Mouse (Mus musculus) kidney, adult 2 months (tissue): ENCODE data around the gene Ddo. TPM values are rescaled to one million over a fixed set of nuclear protein-coding genes. Genes with fewer than 3 reads are reported as not detected.

Source experiments
- DNase-seq: peaks from one replicate; pipeline ENCODE4 v3.0.0; 2021
- H3K27ac ChIP-seq: fragments of 200-500 bp; 2 replicates; pipeline ENCODE4 v1.5.1; 2012; ENCODE audit warnings: low read depth, low read length, control low read depth, inconsistent platforms; ENCODE audit not compliant: insufficient read depth
- H3K27me3 ChIP-seq: fragments of 200-500 bp; replicated peaks from 2 replicates; pipeline ENCODE4 v1.6.1; 2012; ENCODE audit warnings: mild to moderate bottlenecking, moderate library complexity, low read length, inconsistent platforms; ENCODE audit not compliant: control insufficient read depth, insufficient read depth
- H3K36me3 ChIP-seq: fragments of 200-500 bp; 2 replicates; pipeline ENCODE4 v1.6.1; 2012; ENCODE audit warnings: mild to moderate bottlenecking, moderate library complexity, low read length, inconsistent platforms; ENCODE audit not compliant: control insufficient read depth, insufficient read depth
- H3K4me1 ChIP-seq: fragments of 200-500 bp; 2 replicates; pipeline ENCODE4 v1.6.1; 2011; ENCODE audit warnings: low read length; ENCODE audit not compliant: control insufficient read depth, insufficient read depth
- H3K4me3 ChIP-seq: fragments of 200-500 bp; 2 replicates; pipeline ENCODE4 v1.5.1; 2011; ENCODE audit warnings: mild to moderate bottlenecking, low read depth, low read length, control low read depth; ENCODE audit not compliant: insufficient read depth
- CTCF ChIP-seq: fragments of 200-500 bp; conservative IDR thresholded peaks from 2 replicates; pipeline ENCODE4 v1.5.1; 2011; ENCODE audit warnings: low read depth, mild to moderate bottlenecking, control low read depth, low read length, moderate library complexity, mixed read lengths; ENCODE audit not compliant: insufficient read depth, insufficient read length
- POLR2A ChIP-seq: fragments of 200-500 bp; IDR thresholded peaks from one replicate; pipeline ENCODE4 v1.6.1; 2011; ENCODE audit warnings: low read depth, low read length, control low read depth
- WGBS: fragments of 180-500 bp; shearing (Covaris S2); methylation state at CpG from one replicate; pipeline ENCODE4 v1.1.7; 2018; 5-methylcytosine and 5-hydroxymethylcytosine counted together
- polyA plus RNA-seq: library from polyadenylated mRNA; depleted of rRNA; stranded (reverse); fragments of >200 nt; gene quantifications from 2 replicates; pipeline ENCODE4 v1.2.3, GENCODE M21; 2012; rRNA removed

Ddo gene
- 51.6 and 54.3 TPM in 2 replicates for polyA plus RNA-seq

DNA sequence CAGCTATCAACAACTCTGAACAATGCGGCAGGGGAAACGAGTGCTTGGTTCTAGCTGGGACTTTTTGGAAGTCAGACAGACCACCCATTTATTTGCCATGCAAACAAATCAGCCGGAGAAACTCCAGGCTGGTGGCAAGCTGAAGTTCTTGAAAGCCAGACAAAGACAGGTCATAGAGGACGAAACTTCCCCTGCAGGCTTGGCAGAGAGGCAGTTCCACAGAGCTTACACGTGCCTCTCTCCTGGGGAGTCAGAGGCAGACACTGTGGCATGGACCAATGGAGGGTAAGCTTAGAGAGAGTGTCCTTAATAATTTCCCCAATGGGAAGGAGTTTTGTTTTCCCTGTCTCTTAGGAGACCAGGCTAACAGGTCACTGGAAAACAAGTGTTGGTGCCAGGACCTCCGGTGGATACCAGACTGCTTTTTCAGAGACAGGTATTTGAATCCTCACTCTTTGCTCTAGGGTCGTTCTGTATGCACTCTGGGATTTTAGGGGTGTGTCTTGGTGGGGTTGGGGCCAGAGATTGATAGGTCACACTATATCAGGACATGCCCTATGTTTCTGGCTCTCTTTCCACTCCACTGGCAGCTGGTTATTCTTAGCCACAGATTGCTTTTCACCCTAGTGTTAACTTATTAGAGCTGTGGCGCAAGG, at the start of gene Ddo:
Gene Ddo, plus strand, starts transcription at position 356 of the 656 bp plus-strand sequence.
- Histone ChIP-seq H3K4me1 (peaks cover 8% of the 10 kb centered on the region; the same call in 1 of the 2 replicates), H3K27ac (peak within 1 kb of the TSS; percentile 98), H3K4me3 (peak within 1 kb of the TSS; percentile 66), H3K36me3 (no peaks in the 10 kb centered on the region), H3K27me3 (no peaks in the 10 kb centered on the region)
- DNase-seq = peak; percentile 96
- 30% methylated on average over 8 of the region's 8 CpGs for WGBS
- TF ChIP-seq POLR2A = no peak
- no peak for TF ChIP-seq CTCF

DNA sequence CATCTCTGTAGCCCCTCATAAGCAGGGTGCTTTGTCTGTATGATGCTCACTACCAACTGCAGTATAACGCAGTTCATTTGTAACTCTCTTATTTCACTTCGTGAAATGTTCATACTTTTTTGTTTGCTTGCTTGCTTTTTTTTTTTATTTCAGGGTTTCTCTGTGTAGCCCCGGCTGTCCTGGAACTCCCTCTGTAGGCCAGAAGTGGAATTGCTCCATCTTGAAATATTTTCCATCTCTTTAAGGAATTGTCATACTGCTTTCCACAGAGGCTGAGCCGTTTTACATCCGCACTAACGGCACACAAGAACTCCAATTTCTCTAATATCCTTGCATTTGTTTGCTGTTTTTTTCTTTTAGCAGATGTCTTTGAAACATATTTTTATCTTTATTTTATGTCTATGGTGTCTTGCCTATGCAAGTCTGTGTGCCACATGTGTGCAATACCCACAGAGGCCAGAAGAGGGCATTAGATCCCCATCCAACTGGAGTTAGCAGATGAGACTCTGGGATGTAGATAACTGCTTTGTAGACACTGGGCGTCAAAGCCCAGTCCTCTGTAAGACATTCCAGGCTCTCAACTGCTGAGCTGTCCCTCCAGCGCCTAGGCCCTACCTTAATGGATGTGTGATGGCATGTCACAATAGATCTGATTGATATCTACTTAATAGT, 46.1 kb upstream of the Ddo start:
- H3K27ac ChIP-seq = no peak overlapping the region
- H3K4me3 ChIP-seq = no peak overlapping the region
- DNase-seq = peak; percentile 32
- WGBS = 81% methylated on average over 8 of the region's 8 CpGs
- TF ChIP-seq CTCF (peak; percentile 49), POLR2A (no peak)
- no peaks in the 10 kb centered on the region for H3K27me3 ChIP-seq
- no peaks in the 10 kb centered on the region for H3K4me1 ChIP-seq
- no peaks in the 10 kb centered on the region for H3K36me3 ChIP-seq

DNA sequence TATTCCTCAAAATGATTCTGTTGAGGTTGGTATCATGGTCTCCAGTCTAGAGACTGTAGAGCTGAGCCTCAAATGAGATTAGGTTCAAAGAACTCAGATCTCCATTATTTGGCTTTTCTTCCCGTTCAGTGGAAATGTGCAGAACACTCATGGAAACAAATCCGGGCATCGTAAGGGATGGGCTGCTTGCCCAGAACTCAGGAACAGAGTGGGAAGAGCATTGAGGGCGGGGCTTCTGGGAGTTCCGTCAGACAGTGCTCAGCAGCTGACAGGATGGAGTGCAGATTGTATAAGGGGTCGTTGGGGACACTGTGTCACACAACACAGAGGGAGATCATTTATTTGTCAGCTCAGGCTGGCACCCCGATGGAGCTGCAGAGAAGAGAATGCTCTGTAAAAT, 37.6 kb upstream of the Ddo start:
- Histone ChIP-seq H3K36me3 (no peaks in the 10 kb centered on the region), H3K27me3 (no peaks in the 10 kb centered on the region), H3K4me1 (no peaks in the 10 kb centered on the region), H3K27ac (no peak overlapping the region), H3K4me3 (no peak overlapping the region)
- DNase-seq = no peak
- no peak for TF ChIP-seq CTCF
- TF ChIP-seq POLR2A = no peak
- WGBS = 66% methylated on average over 7 of the region's 7 CpGs

DNA sequence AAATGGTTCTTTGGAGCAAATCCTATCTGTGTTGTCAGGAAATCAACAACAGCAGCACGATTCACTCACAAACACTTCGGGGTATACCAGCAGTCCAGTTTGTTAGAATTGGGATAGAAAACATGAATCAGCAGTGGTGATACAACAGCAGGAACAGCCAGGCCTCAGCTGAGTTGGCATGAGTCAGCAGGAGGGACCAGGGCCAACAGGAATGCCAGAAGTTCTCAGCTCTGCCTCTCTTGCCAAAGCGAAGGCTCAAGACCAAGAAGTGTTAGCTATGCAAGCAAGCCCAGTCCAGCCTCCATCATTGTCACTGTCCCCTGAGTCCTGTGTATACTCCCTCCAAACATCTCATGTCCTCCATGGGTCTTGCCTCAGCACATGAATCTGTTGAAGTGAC, 32.6 kb upstream of the Ddo start:
- DNase-seq = peak; percentile 26
- Histone ChIP-seq H3K4me3 (no peak overlapping the region), H3K4me1 (no peaks in the 10 kb centered on the region), H3K27me3 (no peaks in the 10 kb centered on the region), H3K36me3 (no peaks in the 10 kb centered on the region), H3K27ac (no peak overlapping the region)
- WGBS = 84% methylated on average over 3 of the region's 3 CpGs
- TF ChIP-seq CTCF = no peak
- no peak for TF ChIP-seq POLR2A

DNA sequence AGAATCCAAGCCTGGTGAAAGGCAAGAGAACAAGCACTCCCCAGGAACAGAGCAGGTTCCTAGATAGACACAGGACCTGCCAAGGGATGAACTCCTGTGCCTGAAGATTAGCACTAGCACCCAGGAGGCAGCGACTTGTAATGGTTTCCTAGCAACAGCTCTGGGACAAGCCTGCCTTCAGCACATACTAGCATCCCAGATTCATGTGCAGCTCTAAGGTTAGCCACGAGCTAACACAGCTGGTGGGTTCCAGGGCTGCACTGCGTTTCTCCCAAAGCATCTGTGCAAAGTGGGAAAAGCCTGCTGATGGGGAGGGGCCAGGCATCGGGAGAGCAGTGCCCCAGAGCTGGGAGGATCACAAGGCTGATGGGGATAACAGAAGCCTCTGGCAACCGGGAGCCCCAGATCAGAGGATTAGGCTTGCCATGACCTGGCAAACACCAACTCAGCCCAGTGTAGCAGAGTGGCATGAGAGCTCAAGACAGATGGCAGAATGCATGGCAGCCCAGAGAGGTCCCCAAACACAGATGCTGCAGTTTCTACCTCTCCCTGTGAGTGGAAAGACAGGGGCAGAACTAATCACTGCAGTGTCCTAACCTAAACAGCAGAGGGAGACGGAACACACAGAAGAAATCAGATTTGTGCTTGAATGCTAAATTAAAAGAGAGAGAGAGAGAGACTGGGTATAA, 25.0 kb upstream of the Ddo start:
- H3K4me3 ChIP-seq = no peak overlapping the region
- peak; percentile 21 for DNase-seq
- H3K27me3 ChIP-seq = no peaks in the 10 kb centered on the region
- WGBS = 61% methylated on average over 6 of the region's 6 CpGs
- H3K4me1 ChIP-seq = no peaks in the 10 kb centered on the region
- TF ChIP-seq CTCF (peak; percentile 27; the same call in 1 of the 2 replicates), POLR2A (no peak)
- no peaks in the 10 kb centered on the region for H3K36me3 ChIP-seq
- no peak overlapping the region for H3K27ac ChIP-seq

DNA sequence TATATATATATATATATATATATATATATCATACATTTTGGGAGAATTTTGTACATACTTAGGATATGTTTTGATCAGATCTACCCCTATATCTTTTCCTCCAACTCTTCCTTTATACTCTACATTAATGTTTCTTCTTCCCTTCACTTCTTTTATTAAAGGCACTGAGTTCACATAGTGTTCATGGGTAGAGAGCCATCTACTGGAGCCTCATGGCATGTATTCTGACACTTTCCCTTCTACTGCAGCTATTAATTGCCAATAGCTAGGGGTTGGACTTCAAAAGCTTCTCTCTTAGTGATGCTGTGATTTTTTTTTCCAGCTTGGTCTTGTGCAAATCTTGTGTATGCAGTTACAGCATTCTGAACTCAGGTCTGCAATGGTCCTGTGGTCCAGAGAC, 11.8 kb upstream of the Ddo start:
- Histone ChIP-seq H3K4me3 (no peak overlapping the region), H3K27ac (no peak overlapping the region), H3K36me3 (no peaks in the 10 kb centered on the region), H3K4me1 (no peaks in the 10 kb centered on the region), H3K27me3 (no peaks in the 10 kb centered on the region)
- DNase-seq = peak; percentile 33
- TF ChIP-seq CTCF (no peak), POLR2A (no peak)

DNA sequence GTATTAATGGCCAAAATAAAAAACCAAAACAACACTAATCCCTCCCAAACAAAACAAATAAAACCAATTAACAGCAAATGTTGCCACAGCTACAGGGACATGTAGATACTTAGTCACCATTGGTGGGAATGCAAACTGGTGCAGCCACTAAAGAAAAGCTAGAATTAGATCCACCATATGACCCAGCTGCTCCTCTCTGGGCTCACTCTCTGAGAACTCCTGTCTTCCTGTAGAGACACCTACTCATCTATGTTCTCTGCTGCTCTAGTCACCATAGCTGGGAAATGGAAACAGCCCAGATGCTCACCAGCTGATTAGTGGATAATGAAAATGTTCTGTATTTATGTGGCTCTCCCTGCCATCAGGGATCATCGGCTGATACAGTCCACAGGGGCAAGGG, 10.1 kb upstream of the Ddo start:
- Histone ChIP-seq H3K27ac (no peak overlapping the region), H3K4me1 (no peaks in the 10 kb centered on the region), H3K36me3 (no peaks in the 10 kb centered on the region), H3K27me3 (no peaks in the 10 kb centered on the region), H3K4me3 (no peak overlapping the region)
- 79% methylated on average over 1 of the region's 1 CpGs for WGBS
- no peak for TF ChIP-seq CTCF
- no peak for DNase-seq
